Mouse (Mus musculus) cerebellum, adult 2 months (tissue): ENCODE measurements around the gene Dcaf8.

ENCODE experiments used
- CTCF ChIP-seq: fragments of 200-500 bp; IDR thresholded peaks from 2 replicates; pipeline ENCODE4 v1.5.1; 2011; ENCODE audit warnings: low read depth, mild to moderate bottlenecking, control low read depth, low read length, moderate library complexity, borderline replicate concordance; ENCODE audit not compliant: insufficient read depth
- POLR2A ChIP-seq: fragments of 200-500 bp; IDR thresholded peaks from 2 replicates; pipeline ENCODE4 v1.6.1; 2011; ENCODE audit warnings: low read length, control low read depth, borderline replicate concordance; ENCODE audit not compliant: insufficient read depth

DNA sequence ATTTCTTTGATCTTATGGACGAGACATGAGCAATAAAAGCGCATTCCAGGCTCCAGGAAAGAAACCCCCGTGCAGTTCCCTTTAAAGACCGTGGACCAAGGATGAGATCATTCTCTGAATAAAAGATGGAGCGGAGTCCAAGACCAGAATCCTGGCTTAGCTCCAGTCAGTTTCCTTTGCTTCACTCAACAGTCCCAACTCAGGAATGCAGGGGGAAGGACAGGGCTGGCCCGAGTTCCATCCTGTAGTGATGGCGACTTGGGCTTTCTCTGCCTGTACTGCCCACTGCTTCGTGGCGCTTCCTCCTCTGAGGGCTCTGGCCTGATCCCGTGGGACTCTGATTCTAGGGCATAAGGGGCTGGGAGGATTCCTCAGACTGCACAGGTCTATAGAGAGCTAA, 72.5 kb downstream of the Dcaf8 start:
- no peak for TF ChIP-seq CTCF
- no peak for TF ChIP-seq POLR2A
